ENCODE assay signal across 9 mouse cellular contexts in the genomic region with DNA sequence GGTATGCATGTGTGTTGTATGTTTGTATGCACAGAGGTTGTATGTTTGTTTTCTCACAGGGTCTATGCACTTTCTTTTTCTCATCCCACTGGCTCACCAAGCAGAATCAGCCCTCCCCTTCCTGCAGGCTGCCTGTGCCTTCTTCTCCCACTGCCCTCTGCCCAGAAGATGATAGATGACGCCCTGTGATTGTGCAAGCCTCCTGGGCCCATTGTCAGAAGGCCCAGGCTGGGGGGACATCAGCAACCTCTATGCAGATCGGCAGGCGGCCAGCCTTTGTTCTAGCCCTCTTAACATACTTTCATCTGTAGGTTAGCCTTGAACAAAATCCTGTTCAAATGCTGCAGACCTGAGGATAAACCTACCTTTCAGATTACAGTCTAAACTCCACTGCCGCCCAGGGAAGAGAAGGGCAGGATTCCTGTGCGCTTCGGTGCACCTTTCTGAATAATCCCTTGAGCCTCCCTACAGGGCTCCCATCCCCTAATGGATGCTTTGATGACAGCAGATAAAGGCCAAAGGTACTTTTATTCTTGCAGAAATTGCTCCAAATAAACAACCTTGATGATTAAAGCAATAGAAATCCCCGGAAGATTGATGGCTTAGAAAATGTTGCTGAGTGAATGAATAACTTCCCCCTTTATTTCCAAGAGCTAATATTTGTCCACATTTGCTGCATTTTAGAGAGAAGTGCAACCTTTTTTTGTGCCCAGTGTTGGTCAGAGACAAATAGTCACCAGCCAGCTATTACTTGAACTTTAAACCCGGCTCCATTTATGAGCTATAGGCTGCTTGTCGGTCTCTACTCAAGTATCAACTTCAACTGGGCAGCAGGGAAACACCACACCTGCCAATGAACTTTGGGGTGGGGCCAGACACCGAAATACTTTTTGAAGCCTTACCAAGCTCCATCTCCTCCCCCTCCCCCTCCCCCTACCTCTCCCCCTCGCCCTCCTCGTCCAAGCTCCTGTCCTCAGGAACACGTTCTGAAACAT.
DNase-seq lines count a peak whose midpoint lies in the region; ATAC-seq lines count a peak whose summit lies in the region.
"Had no signal": no experiment of that assay in that cellular context is flagged by ENCODE, and none has a peak within 500 bp of the region (broad histone marks: within the 10 kb centered on the region; RNA-seq: fewer than 3 reads in every experiment).

No protein-coding gene starts in this region.

- peaks cover 12% of the 10 kb centered on the region for H3K4me1 ChIP-seq in hindbrain, embryonic 10.5 days (replicated peaks)
- H3K4me1 ChIP-seq in hindbrain, embryonic 13.5 days (replicated peaks), result peaks cover 10% of the 10 kb centered on the region
- peaks cover 14% of the 10 kb centered on the region; the same call in 1 of the 2 replicates for H3K4me1 ChIP-seq in intestine, embryonic 16.5 days (ENCODE audit: control insufficient read depth, insufficient read depth, low read length)

- DNase-seq in hindbrain, embryonic 10.5 days (ENCODE audit: low spot score), result no peak
- peak; percentile 32 for DNase-seq in ovary, postnatal 36 days (ENCODE audit: low spot score)
- no peak for DNase-seq in ovary, postnatal 10 days (ENCODE audit: low spot score)
- no peak for DNase-seq in left cerebral cortex, adult 11 months (ENCODE audit: low spot score)
- DNase-seq in heart, postnatal 4 days, result no peak
- DNase-seq in left cerebral cortex, adult 9 months (ENCODE audit: low spot score in 2 of 2), result no peak

- WGBS in hindbrain, embryonic 10.5 days, result 55% methylated on average over 13 of the region's 13 CpGs
- 42% methylated on average over 13 of the region's 13 CpGs for WGBS in hindbrain, embryonic 13.5 days
- WGBS in intestine, embryonic 16.5 days, result 45% methylated on average over 13 of the region's 13 CpGs

- H3K9me3 ChIP-seq in hindbrain, embryonic 10.5 days, result no peaks in the 10 kb centered on the region
- H3K9me3 ChIP-seq in hindbrain, embryonic 13.5 days, result no peaks in the 10 kb centered on the region
- no peaks in the 10 kb centered on the region for H3K9me3 ChIP-seq in intestine, embryonic 16.5 days (ENCODE audit: control insufficient read depth, low read length)
- H3K9me3 ChIP-seq: forebrain, embryonic 12.5 days had no signal

- no peak overlapping the region for H3K9ac ChIP-seq in hindbrain, embryonic 13.5 days
- H3K9ac ChIP-seq in intestine, embryonic 16.5 days (ENCODE audit: low read depth, low read length), result no peak overlapping the region
- H3K9ac ChIP-seq: forebrain, embryonic 12.5 days had no signal

- peak overlapping the region; percentile 57; the same call in 1 of the 2 replicates for H3K27ac ChIP-seq in hindbrain, embryonic 10.5 days
- H3K27ac ChIP-seq in hindbrain, embryonic 13.5 days, result no peak overlapping the region
- peak overlapping the region; percentile 14; the same call in 1 of the 2 replicates for H3K27ac ChIP-seq in intestine, embryonic 16.5 days (ENCODE audit: low read length)
- H3K27ac ChIP-seq: forebrain, embryonic 12.5 days had no signal

- no peaks in the 10 kb centered on the region for H3K27me3 ChIP-seq in hindbrain, embryonic 10.5 days (ENCODE audit: insufficient read depth, poor library complexity, severe bottlenecking)
- no peaks in the 10 kb centered on the region for H3K27me3 ChIP-seq in hindbrain, embryonic 13.5 days
- H3K27me3 ChIP-seq in intestine, embryonic 16.5 days (replicated peaks; ENCODE audit: control insufficient read depth, insufficient read depth, low read length), result no peaks in the 10 kb centered on the region
- H3K27me3 ChIP-seq: forebrain, embryonic 12.5 days had no signal

- no peaks in the 10 kb centered on the region for H3K36me3 ChIP-seq in hindbrain, embryonic 10.5 days
- no peaks in the 10 kb centered on the region for H3K36me3 ChIP-seq in hindbrain, embryonic 13.5 days
- H3K36me3 ChIP-seq in intestine, embryonic 16.5 days (ENCODE audit: control insufficient read depth, insufficient read depth, low read length), result no peaks in the 10 kb centered on the region
- H3K36me3 ChIP-seq: forebrain, embryonic 12.5 days had no signal

- H3K4me3 ChIP-seq in hindbrain, embryonic 10.5 days, result no peak overlapping the region
- H3K4me3 ChIP-seq in hindbrain, embryonic 13.5 days, result no peak overlapping the region
- H3K4me3 ChIP-seq in intestine, embryonic 16.5 days (ENCODE audit: low read length), result no peak overlapping the region
- H3K4me3 ChIP-seq: forebrain, embryonic 12.5 days had no signal

- H3K4me2 ChIP-seq in hindbrain, embryonic 13.5 days, result no peak overlapping the region
- H3K4me2 ChIP-seq in intestine, embryonic 16.5 days (ENCODE audit: low read depth, low read length), result no peak overlapping the region
- H3K4me2 ChIP-seq: forebrain, embryonic 12.5 days had no signal

- ATAC-seq in hindbrain, embryonic 13.5 days (ENCODE audit: low FRiP score), result no peak
- peak; percentile 78 for ATAC-seq in intestine, embryonic 16.5 days
